Mouse (Mus musculus) liver, embryonic 14.5 days (tissue): ENCODE measurements around the gene Klk4. TPM values are rescaled to one million over a fixed set of nuclear protein-coding genes. Genes with fewer than 3 reads are reported as not detected.

Source experiments
- ATAC-seq: fragments of 200-750 bp; cut with Nextera tagmentation; 2 replicates; pipeline ENCODE4 v1.8.0; 2017; ENCODE audit warnings: moderate number of reproducible peaks, mild to moderate bottlenecking, moderate library complexity; ENCODE audit not compliant: insufficient read depth
- DNase-seq, 3 experiments: peaks; one replicate each; pipeline ENCODE4 v3.0.0-alpha.2; 2012 to 2013; ENCODE audit warnings: low read depth in 3 of 3, low spot score in 3 of 3
- H3K27ac ChIP-seq: fragments of 300-500 bp; sonication (generic); 2 replicates; pipeline ENCODE4 v1.5.1; 2014; ENCODE audit warnings: moderate library complexity, mild to moderate bottlenecking, control low read depth, inconsistent platforms
- H3K27me3 ChIP-seq: fragments of 300-500 bp; sonication (generic); 2 replicates; pipeline ENCODE4 v1.6.1; 2014; ENCODE audit warnings: mild to moderate bottlenecking, low read length, moderate library complexity; ENCODE audit not compliant: control insufficient read depth, insufficient read depth
- H3K36me3 ChIP-seq: fragments of 300-500 bp; sonication (generic); replicated peaks from 2 replicates; pipeline ENCODE4 v1.6.1; 2014; ENCODE audit warnings: low read depth; ENCODE audit not compliant: control insufficient read depth, insufficient read depth
- H3K4me1 ChIP-seq, 2 experiments: fragments of 200-500 bp in 1 of 2; fragments of 300-500 bp in 1 of 2; sonication (generic) in 1 of 2; replicated peaks; 2 replicates each; pipeline ENCODE4 v1.6.1; 2012 to 2014; ENCODE audit warnings: antibody characterized with exemption in 1 of 2, inconsistent platforms in 1 of 2, low read length in 1 of 2; ENCODE audit not compliant: control insufficient read depth in 2 of 2, insufficient read depth in 2 of 2
- H3K4me2 ChIP-seq: fragments of 300-500 bp; sonication (generic); 2 replicates; pipeline ENCODE4 v1.6.1; 2014; ENCODE audit warnings: low read depth, mild to moderate bottlenecking, control low read depth, moderate library complexity
- H3K4me3 ChIP-seq, 2 experiments: fragments of 200-500 bp in 1 of 2; fragments of 300-500 bp in 1 of 2; sonication (generic) in 1 of 2; 2 replicates each; pipeline ENCODE4 v1.5.1; 2012 to 2014; ENCODE audit warnings: low read depth in 2 of 2, low read length in 2 of 2, mild to moderate bottlenecking in 2 of 2, control low read depth in 1 of 2, inconsistent platforms in 1 of 2, moderate library complexity in 1 of 2; ENCODE audit not compliant: insufficient read depth in 1 of 2
- H3K9ac ChIP-seq: fragments of 300-500 bp; sonication (generic); replicated peaks from 2 replicates; pipeline ENCODE4 v1.6.1; 2014; ENCODE audit warnings: mild to moderate bottlenecking, control low read depth, moderate library complexity
- H3K9me3 ChIP-seq: fragments of 300-500 bp; sonication (generic); 2 replicates; pipeline ENCODE4 v1.6.1; 2016; ENCODE audit warnings: low read length, mixed read lengths; ENCODE audit not compliant: control insufficient read depth
- CTCF ChIP-seq: IDR thresholded peaks from 2 replicates; pipeline ENCODE4 v1.5.1; 2016; ENCODE audit warnings: antibody characterized with exemption, low read depth, control low read depth
- EP300 ChIP-seq: IDR thresholded peaks from 2 replicates; pipeline ENCODE4 v1.6.1; 2016; ENCODE audit warnings: antibody characterized with exemption, low read depth
- WGBS: fragments of 180-500 bp; shearing (Covaris S2); extraction: QIAGEN DNeasy Blood & Tissue Kit; methylation state at CpG from one replicate; pipeline ENCODE4 v1.1.7; 2014; ENCODE audit not compliant: insufficient replicate concordance; 5-methylcytosine and 5-hydroxymethylcytosine counted together
- polyA plus RNA-seq, 2 experiments: library from polyadenylated mRNA; depleted of rRNA in 1 of 2; stranded (reverse) in 1 of 2; unstranded in 1 of 2; fragments of >200 nt; fragmentation: Nextera tagmentation in 1 of 2; extraction: Ambion mirVana in 1 of 2; gene quantifications; 2 replicates each; pipeline versions ENCODE4 v1.2.1 to v1.2.3; 2012 to 2014

Klk4 gene
- polyA plus RNA-seq, 2 experiments = not detected

- Histone ChIP-seq H3K4me1 (no peaks in the 10 kb centered on the region), H3K9me3 (no peaks in the 10 kb centered on the region), H3K36me3 (no peaks in the 10 kb centered on the region), H3K4me3 (no peak overlapping the region), H3K4me2 (no peak overlapping the region), H3K9ac (no peak overlapping the region), H3K27ac (no peak overlapping the region), H3K27me3 (no peaks in the 10 kb centered on the region)
- WGBS = 75% methylated on average over 6 of the region's 6 CpGs
- no peak for ATAC-seq
- no peak for DNase-seq
- TF ChIP-seq CTCF (no peak), EP300 (no peak)
Observed at GRCm38 (mm10) chr7:43874868-43875375, 6.0 kb upstream of the Klk4 start.

DNA sequence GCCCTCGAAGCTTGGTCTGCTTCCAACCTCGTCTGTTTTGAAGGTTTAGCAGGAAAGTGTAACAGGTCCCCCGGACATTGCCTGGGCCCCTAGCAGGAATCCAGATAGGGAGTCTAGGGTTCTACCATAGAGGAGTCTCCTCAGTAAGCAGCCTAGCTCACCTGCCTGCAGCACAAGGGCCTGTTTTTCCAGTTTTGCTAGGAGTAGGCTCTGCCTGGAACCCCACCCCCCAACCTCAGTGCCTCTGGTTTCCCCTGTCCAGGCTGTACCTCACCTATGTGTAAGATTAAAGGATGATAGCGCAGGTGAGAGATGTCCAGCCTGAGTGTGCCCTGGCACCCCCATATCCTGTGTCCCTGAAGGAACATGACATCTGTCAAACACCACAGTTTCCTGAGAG lies 4.5 kb upstream of the Klk4 start:
- WGBS = 58% methylated on average over 4 of the region's 4 CpGs
- no peak for DNase-seq
- TF ChIP-seq CTCF (no peak), EP300 (no peak)

GRCm38 (mm10) chr7:43878281-43878680 lies 2.7 kb upstream of the Klk4 start:
- Histone ChIP-seq H3K4me1 (no peaks in the 10 kb centered on the region), H3K36me3 (no peaks in the 10 kb centered on the region), H3K27me3 (no peaks in the 10 kb centered on the region), H3K4me3 (no peak overlapping the region), H3K9ac (no peak overlapping the region), H3K27ac (no peak overlapping the region), H3K9me3 (no peaks in the 10 kb centered on the region), H3K4me2 (no peak overlapping the region)
- ATAC-seq (no peak), DNase-seq (no peak)
- TF ChIP-seq EP300 = no peak
- TF ChIP-seq CTCF = no peak
- 15% methylated on average over 1 of the region's 1 CpGs for WGBS

More for the DNA sequence above, 4.5 kb upstream of the Klk4 start:
- Histone ChIP-seq H3K27ac (no peak overlapping the region), H3K9me3 (no peaks in the 10 kb centered on the region), H3K36me3 (no peaks in the 10 kb centered on the region), H3K9ac (no peak overlapping the region), H3K27me3 (no peaks in the 10 kb centered on the region), H3K4me3 (no peak overlapping the region), H3K4me2 (no peak overlapping the region), H3K4me1 (no peaks in the 10 kb centered on the region)
- ATAC-seq = no peak

DNA sequence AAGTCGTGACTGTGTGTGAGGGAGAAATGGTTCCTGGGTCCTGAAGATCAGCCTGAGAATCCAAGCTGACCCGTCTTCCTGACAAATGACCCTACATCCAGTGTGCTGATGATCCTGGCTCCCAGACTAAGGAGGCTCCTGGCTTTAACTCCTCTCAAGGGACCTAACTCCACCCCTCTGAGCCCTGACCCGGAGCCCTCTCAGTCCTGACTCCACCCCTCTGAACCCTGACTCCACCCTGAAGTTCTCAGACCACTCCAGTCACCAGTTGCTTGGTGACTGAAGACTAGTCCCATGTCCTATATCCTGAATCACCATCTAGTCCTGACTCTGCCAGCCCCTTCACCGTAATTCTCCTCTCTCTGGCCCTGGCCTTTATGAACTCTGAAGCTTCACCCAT lies 1.4 kb downstream of the Klk4 start:
- WGBS = 23% methylated on average over 4 of the region's 4 CpGs

GRCm38 (mm10) chr7:43882811-43883210 lies 1.9 kb downstream of the Klk4 start:
- Histone ChIP-seq H3K9ac (no peak overlapping the region), H3K9me3 (no peaks in the 10 kb centered on the region), H3K36me3 (no peaks in the 10 kb centered on the region), H3K27me3 (no peaks in the 10 kb centered on the region), H3K4me2 (no peak overlapping the region), H3K4me1 (no peaks in the 10 kb centered on the region), H3K27ac (no peak overlapping the region), H3K4me3 (no peak overlapping the region)
- no peak for TF ChIP-seq EP300
- no peak for TF ChIP-seq CTCF
- ATAC-seq = no peak
- DNase-seq = no peak
- 8% methylated on average over 4 of the region's 4 CpGs for WGBS

More for the DNA sequence above, 1.4 kb downstream of the Klk4 start:
- no peak for ATAC-seq
- DNase-seq = no peak
- Histone ChIP-seq H3K4me1 (no peaks in the 10 kb centered on the region), H3K9ac (no peak overlapping the region), H3K27me3 (no peaks in the 10 kb centered on the region), H3K27ac (no peak overlapping the region), H3K4me3 (no peak overlapping the region), H3K4me2 (no peak overlapping the region), H3K9me3 (no peaks in the 10 kb centered on the region), H3K36me3 (no peaks in the 10 kb centered on the region)
- no peak for TF ChIP-seq CTCF
- no peak for TF ChIP-seq EP300
